Mouse (Mus musculus) embryonic facial prominence, embryonic 12.5 days (tissue): Measurements from ENCODE around the gene Gm10447. TPM values are rescaled to one million over a fixed set of nuclear protein-coding genes. Genes with fewer than 3 reads are reported as not detected.

Source experiments
- ATAC-seq: fragments of 200-750 bp; cut with Nextera tagmentation; 2 replicates; pipeline ENCODE4 v1.8.0; 2017; ENCODE audit not compliant: insufficient number of reproducible peaks, insufficient read depth, low FRiP score, low TSS enrichment
- H3K27ac ChIP-seq: fragments of 300-500 bp; sonication (generic); 2 replicates; pipeline ENCODE4 v1.5.1; 2016; ENCODE audit warnings: mild to moderate bottlenecking
- H3K27me3 ChIP-seq: fragments of 300-500 bp; sonication (generic); 2 replicates; pipeline ENCODE4 v1.6.1; 2016; ENCODE audit warnings: mild to moderate bottlenecking, moderate library complexity
- H3K36me3 ChIP-seq: fragments of 300-500 bp; sonication (generic); 2 replicates; pipeline ENCODE4 v1.6.1; 2016; ENCODE audit warnings: mild to moderate bottlenecking
- H3K4me1 ChIP-seq: fragments of 300-500 bp; sonication (generic); 2 replicates; pipeline ENCODE4 v1.6.1; 2016
- H3K4me2 ChIP-seq: fragments of 300-500 bp; sonication (generic); replicated peaks from 2 replicates; pipeline ENCODE4 v1.6.1; 2016; ENCODE audit warnings: mild to moderate bottlenecking, moderate library complexity
- H3K4me3 ChIP-seq: fragments of 300-500 bp; sonication (generic); 2 replicates; pipeline ENCODE4 v1.5.1; 2016; ENCODE audit warnings: mild to moderate bottlenecking
- H3K9ac ChIP-seq: fragments of 300-500 bp; sonication (generic); 2 replicates; pipeline ENCODE4 v1.6.1; 2016; ENCODE audit warnings: mild to moderate bottlenecking, moderate library complexity
- H3K9me3 ChIP-seq: fragments of 300-500 bp; sonication (generic); 2 replicates; pipeline ENCODE4 v1.6.1; 2016; ENCODE audit warnings: mild to moderate bottlenecking, moderate library complexity
- WGBS: fragments of 180-500 bp; shearing (Covaris S2); methylation state at CpG from one replicate; pipeline ENCODE4 v1.1.7; 2016; 5-methylcytosine and 5-hydroxymethylcytosine counted together
- polyA plus RNA-seq: library from polyadenylated mRNA; unstranded; fragments of >200 nt; fragmentation: Nextera tagmentation; extraction: Ambion mirVana; gene quantifications from 2 replicates; pipeline ENCODE4 v1.2.1, GENCODE M21; 2016

Gene Gm10447
- polyA plus RNA-seq, 1 experiment from 2014 or later: 0.27 TPM

DNA sequence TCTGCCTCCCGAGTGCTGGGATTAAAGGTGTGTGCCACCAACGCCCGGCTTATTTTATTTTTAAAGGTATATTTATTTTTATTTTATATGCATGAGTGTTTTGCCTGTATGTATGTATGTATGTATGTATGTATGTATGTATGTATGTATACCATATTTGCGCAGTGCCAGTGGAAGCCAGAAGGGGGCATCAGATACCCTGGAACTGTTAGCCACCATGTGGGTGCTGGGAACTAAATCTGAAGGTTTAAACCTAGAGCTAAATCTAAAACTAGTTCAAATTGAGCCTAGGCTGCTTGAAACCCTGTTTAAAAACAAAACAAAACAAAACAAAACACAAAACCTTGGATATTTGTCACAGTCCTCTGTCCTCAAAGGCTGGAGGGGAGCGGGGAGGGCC lies 32.1 kb upstream of the Gm10447 start:
- H3K4me2 ChIP-seq: no peak overlapping the region
- ATAC-seq: no peak
- H3K9me3 ChIP-seq: no peaks in the 10 kb centered on the region
- H3K4me1 ChIP-seq: peaks cover 12% of the 10 kb centered on the region; the same call in 1 of the 2 replicates
- peaks cover 23% of the 10 kb centered on the region for H3K27me3 ChIP-seq
- WGBS: 97% methylated on average over 5 of the region's 5 CpGs
- H3K36me3 ChIP-seq: no peaks in the 10 kb centered on the region
- H3K27ac ChIP-seq: no peak overlapping the region
- no peak overlapping the region for H3K4me3 ChIP-seq
- H3K9ac ChIP-seq: no peak overlapping the region

- Histone ChIP-seq H3K36me3 (no peaks in the 10 kb centered on the region), H3K4me3 (peak overlapping the region; percentile 26), H3K9ac (0 out of 2 replicates have a peak overlapping the region, but pooled peaks have one; percentile 10), H3K27me3 (peaks cover 26% of the 10 kb centered on the region), H3K27ac (no peak overlapping the region), H3K4me1 (peaks cover 11% of the 10 kb centered on the region; the same call in 1 of the 2 replicates), H3K9me3 (no peaks in the 10 kb centered on the region), H3K4me2 (peak overlapping the region; percentile 48)
- WGBS: 6% methylated on average over 27 of the region's 27 CpGs
- peak; percentile 43; the same call in 1 of the 2 replicates for ATAC-seq
Measured at GRCm38 (mm10) chr11:53486822-53487594, 30.1 kb upstream of the Gm10447 start.

GRCm38 (mm10) chr11:53486351-53486750 lies 29.4 kb upstream of the Gm10447 start:
- H3K4me2 ChIP-seq: no peak overlapping the region
- H3K27ac ChIP-seq: no peak overlapping the region
- no peaks in the 10 kb centered on the region for H3K36me3 ChIP-seq
- H3K4me1 ChIP-seq: peaks cover 8% of the 10 kb centered on the region; the same call in 1 of the 2 replicates
- 48% methylated on average over 3 of the region's 3 CpGs for WGBS
- no peak overlapping the region for H3K4me3 ChIP-seq
- ATAC-seq: no peak
- H3K27me3 ChIP-seq: peaks cover 32% of the 10 kb centered on the region
- no peaks in the 10 kb centered on the region for H3K9me3 ChIP-seq
- H3K9ac ChIP-seq: no peak overlapping the region

- H3K27ac ChIP-seq: no peak overlapping the region
- peaks cover 37% of the 10 kb centered on the region for H3K27me3 ChIP-seq
- 36% methylated on average over 3 of the region's 3 CpGs for WGBS
- H3K36me3 ChIP-seq: no peaks in the 10 kb centered on the region
- H3K9me3 ChIP-seq: no peaks in the 10 kb centered on the region
- H3K4me3 ChIP-seq: no peak overlapping the region
- peaks cover 8% of the 10 kb centered on the region; the same call in 1 of the 2 replicates for H3K4me1 ChIP-seq
- H3K9ac ChIP-seq: no peak overlapping the region
- no peak for ATAC-seq
- no peak overlapping the region for H3K4me2 ChIP-seq
Measured at GRCm38 (mm10) chr11:53485719-53486118, 28.8 kb upstream of the Gm10447 start.

DNA sequence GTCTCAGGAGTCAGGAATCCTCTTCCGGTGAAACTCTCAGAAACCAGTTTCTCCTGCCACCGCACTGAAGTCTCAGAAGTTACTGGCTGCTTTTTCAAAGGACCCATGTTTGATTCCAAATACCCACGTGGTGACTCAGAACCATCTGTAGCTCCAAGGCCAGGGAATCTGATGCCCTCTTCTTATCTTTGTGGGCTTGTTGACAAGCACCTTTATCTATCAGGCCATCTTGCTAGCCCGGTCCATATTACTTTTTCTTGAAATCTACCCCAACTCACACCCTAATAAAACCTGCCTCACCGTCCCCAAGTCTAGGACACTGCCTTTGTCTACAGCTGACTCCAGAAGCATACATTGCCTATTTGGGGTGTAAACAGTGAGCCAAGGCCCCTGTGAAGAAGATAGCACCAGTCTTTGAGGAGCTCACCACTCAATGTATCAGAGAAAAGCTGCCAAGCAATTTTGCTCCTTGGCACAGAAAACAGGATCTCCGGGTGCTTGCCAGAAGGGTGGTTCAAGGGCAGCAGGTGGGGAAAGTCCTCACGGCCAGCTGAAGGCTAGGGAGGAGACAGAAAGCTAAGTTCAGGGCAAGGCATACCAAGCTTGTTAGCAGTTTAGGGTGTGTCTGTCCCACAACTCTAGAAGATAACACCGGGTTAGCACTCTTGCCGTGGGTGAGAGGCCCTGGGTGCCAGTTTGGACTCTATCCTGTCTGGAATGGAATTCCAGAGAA lies 26.4 kb upstream of the Gm10447 start:
- 79% methylated on average over 9 of the region's 9 CpGs for WGBS
- Histone ChIP-seq H3K4me2 (no peak overlapping the region), H3K4me1 (peaks cover 25% of the 10 kb centered on the region), H3K9me3 (no peaks in the 10 kb centered on the region), H3K27ac (no peak overlapping the region), H3K9ac (no peak overlapping the region), H3K4me3 (no peak overlapping the region), H3K36me3 (no peaks in the 10 kb centered on the region), H3K27me3 (peaks cover 59% of the 10 kb centered on the region)
- no peak for ATAC-seq

DNA sequence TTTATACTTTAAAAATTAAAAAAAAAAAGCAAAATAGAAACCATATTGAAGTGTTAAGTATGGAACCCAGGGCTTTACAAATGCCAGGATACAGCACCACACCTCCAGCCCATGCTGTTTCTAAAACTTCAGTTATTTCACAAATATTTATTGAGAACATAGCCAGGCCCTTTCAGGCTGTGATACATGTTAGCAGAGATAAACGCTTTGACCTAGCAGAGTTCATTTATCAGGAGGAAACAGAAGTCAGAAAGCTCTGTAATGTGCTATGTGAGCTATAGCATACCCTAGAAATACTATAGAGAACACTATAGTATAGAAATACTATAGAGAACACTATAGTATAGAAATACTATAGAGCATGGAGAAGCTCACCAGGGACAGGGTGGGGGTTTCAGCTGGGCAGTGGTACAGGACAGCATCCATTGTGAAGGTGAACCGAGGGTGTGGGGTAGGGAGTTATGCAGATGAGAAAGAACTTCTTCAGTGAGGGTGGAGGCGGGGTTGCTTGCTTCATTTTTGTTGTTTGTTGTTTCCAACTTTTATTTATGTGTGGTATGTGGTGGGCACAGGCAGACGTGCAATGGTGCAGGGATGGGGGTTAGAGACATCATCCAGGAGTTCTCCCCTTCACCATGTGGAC lies 24.3 kb upstream of the Gm10447 start:
- no peak overlapping the region for H3K4me3 ChIP-seq

GRCm38 (mm10) chr11:53479783-53480301 lies 22.9 kb upstream of the Gm10447 start, which contains the start of the genes Gm9945 and Sowaha:
Gm9945 (plus strand) TSS chr11:53480166.
Sowaha (minus strand) TSS chr11:53480274.
- no peak within 1 kb of the TSS for H3K27ac ChIP-seq
- peaks cover 65% of the 10 kb centered on the region for H3K27me3 ChIP-seq
- no peaks in the 10 kb centered on the region for H3K36me3 ChIP-seq
- H3K9me3 ChIP-seq: no peaks in the 10 kb centered on the region
- no peak; the same call in 1 of the 2 replicates for ATAC-seq
- peak within 1 kb of the TSS; percentile 45 for H3K4me3 ChIP-seq
- peaks cover 24% of the 10 kb centered on the region for H3K4me1 ChIP-seq
- H3K4me2 ChIP-seq: peak within 1 kb of the TSS; percentile 76
- 3% methylated on average over 40 of the region's 40 CpGs for WGBS
- H3K9ac ChIP-seq: peak within 1 kb of the TSS; percentile 38; the same call in 1 of the 2 replicates

More for the DNA sequence above, 24.3 kb upstream of the Gm10447 start:
- Histone ChIP-seq H3K9me3 (no peaks in the 10 kb centered on the region), H3K27ac (no peak overlapping the region), H3K4me1 (peaks cover 16% of the 10 kb centered on the region), H3K9ac (no peak overlapping the region), H3K36me3 (no peaks in the 10 kb centered on the region), H3K27me3 (peaks cover 56% of the 10 kb centered on the region), H3K4me2 (no peak overlapping the region)
- no peak for ATAC-seq
- WGBS: 71% methylated on average over 4 of the region's 4 CpGs

DNA sequence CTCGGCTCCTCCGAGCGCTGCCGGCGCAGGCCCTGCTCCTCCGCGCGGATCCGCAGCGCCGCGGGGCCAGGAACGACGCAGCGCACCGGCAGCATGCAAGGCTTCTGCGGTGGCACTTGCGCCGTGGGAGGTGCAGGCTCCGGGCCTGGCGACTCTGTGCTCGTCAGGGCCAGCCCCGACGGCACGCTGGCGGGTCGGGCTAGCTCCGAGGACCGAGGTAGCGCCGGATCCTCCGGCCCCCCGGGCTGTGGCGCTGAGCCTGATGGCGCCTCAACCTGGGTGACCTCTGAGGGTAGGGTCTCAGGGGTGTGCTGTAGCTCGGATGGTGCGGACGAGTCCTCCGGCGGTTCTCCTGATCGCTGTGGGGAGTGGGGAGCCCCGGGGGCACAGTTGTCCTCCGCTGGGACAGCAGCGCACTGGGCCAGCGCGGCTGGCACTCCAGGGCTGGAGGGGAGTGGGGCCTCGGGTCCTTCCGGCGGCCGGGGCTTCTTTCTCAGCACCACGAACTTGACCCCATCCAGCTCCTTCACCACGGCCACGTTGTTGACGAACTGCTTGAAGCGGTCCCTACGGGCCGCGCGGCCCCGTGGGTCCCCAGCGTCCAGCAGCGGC lies 22.4 kb upstream of the Gm10447 start:
- peak overlapping the region; percentile 45 for H3K4me3 ChIP-seq
- 0 out of 2 replicates have a peak, but pooled peaks have one; percentile 32 for ATAC-seq
- H3K9ac ChIP-seq: peak overlapping the region; percentile 38; the same call in 1 of the 2 replicates
- H3K4me2 ChIP-seq: peak overlapping the region; percentile 76
- H3K36me3 ChIP-seq: no peaks in the 10 kb centered on the region
- H3K27ac ChIP-seq: no peak overlapping the region
- no peaks in the 10 kb centered on the region for H3K9me3 ChIP-seq
- H3K4me1 ChIP-seq: peaks cover 24% of the 10 kb centered on the region
- peaks cover 69% of the 10 kb centered on the region for H3K27me3 ChIP-seq
- under 1% methylated on average over 56 of the region's 62 CpGs for WGBS

GRCm38 (mm10) chr11:53478383-53479170 lies 21.7 kb upstream of the Gm10447 start:
- no peaks in the 10 kb centered on the region for H3K36me3 ChIP-seq
- H3K4me2 ChIP-seq: peak overlapping the region; percentile 76
- peaks cover 24% of the 10 kb centered on the region for H3K4me1 ChIP-seq
- H3K4me3 ChIP-seq: peak overlapping the region; percentile 45
- H3K27me3 ChIP-seq: peaks cover 75% of the 10 kb centered on the region
- no peak for ATAC-seq
- 5% methylated on average over 79 of the region's 79 CpGs for WGBS
- no peaks in the 10 kb centered on the region for H3K9me3 ChIP-seq
- H3K9ac ChIP-seq: peak overlapping the region; percentile 38; the same call in 1 of the 2 replicates
- no peak overlapping the region for H3K27ac ChIP-seq

DNA sequence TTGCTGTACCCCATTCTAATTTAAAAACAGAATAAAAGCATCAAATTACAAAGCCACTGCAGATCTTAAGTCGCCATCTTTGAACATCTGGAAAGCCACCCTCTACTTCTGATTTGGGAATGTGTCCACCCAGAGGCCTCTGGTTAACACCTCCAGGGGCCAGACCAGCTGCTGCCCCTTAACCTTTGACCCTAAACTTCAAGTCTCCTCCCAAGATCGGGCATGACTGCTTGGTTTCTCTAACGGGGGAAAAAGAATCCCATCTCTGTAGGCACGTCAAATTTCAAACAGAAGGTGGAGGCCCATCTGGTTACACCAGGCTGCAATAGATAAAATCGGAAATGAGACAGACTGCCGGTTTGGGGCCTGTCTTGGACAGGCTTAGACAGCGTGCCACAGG lies 20.9 kb upstream of the Gm10447 start:
- peaks cover 75% of the 10 kb centered on the region for H3K27me3 ChIP-seq
- H3K9ac ChIP-seq: no peak overlapping the region
- 19% methylated on average over 7 of the region's 7 CpGs for WGBS
- no peaks in the 10 kb centered on the region for H3K9me3 ChIP-seq
- no peak for ATAC-seq
- peaks cover 24% of the 10 kb centered on the region for H3K4me1 ChIP-seq
- H3K4me2 ChIP-seq: no peak overlapping the region
- no peak overlapping the region for H3K4me3 ChIP-seq
- no peak overlapping the region for H3K27ac ChIP-seq
- no peaks in the 10 kb centered on the region for H3K36me3 ChIP-seq
